Mouse (Mus musculus): ENCODE measurements at regions not wholly inside any gene's neighbourhood (a gene's known extent, or its start where the extent isn't known, plus 50 kb on each side); places are given as distances from the start of the nearest gene placed in this dataset.

- no peak for DNase-seq (ENCODE audit: low spot score in 2 of 2)
Measured at GRCm38 (mm10) chr8:67143479-67143878, 283.5 kb downstream of the Naf1 start.

GRCm38 (mm10) chr8:67181741-67182140 lies 321.7 kb downstream of the Naf1 start:
- peak; percentile 55 to 89 for DNase-seq (ENCODE audit: low spot score in 2 of 2)

GRCm38 (mm10) chr8:67199213-67199612 lies 324.4 kb upstream of the Nat3 start:
- DNase-seq (ENCODE audit: low spot score in 2 of 2): no peak

GRCm38 (mm10) chr8:67206064-67206463 lies 317.6 kb upstream of the Nat3 start:
- no peak for DNase-seq (ENCODE audit: low spot score in 2 of 2)

GRCm38 (mm10) chr8:67231921-67232701 lies 291.5 kb upstream of the Nat3 start:
- no peak for DNase-seq (ENCODE audit: low spot score in 2 of 2)

GRCm38 (mm10) chr8:67238934-67239333 lies 284.7 kb upstream of the Nat3 start:
- DNase-seq (ENCODE audit: low spot score in 2 of 2): peak; percentile 26 to 36

- DNase-seq (ENCODE audit: low spot score in 2 of 2): peak; percentile 1 to 2
Measured at GRCm38 (mm10) chr8:67278759-67279158, 244.9 kb upstream of the Nat3 start.

GRCm38 (mm10) chr8:67279449-67279848 lies 244.2 kb upstream of the Nat3 start:
- DNase-seq (ENCODE audit: low spot score in 2 of 2): no peak

GRCm38 (mm10) chr8:67310494-67310893 lies 213.2 kb upstream of the Nat3 start:
- no peak for DNase-seq (ENCODE audit: low spot score in 2 of 2)

GRCm38 (mm10) chr8:67317371-67317770 lies 206.3 kb upstream of the Nat3 start:
- no peak for DNase-seq (ENCODE audit: low spot score in 2 of 2)

GRCm38 (mm10) chr8:67318675-67319074 lies 205.0 kb upstream of the Nat3 start:
- peak; percentile 2 to 12 for DNase-seq (ENCODE audit: low spot score in 2 of 2)

GRCm38 (mm10) chr8:67320535-67320934 lies 203.1 kb upstream of the Nat3 start:
- DNase-seq (ENCODE audit: low spot score in 2 of 2): no peak

GRCm38 (mm10) chr8:67328439-67328838 lies 195.2 kb upstream of the Nat3 start:
- DNase-seq (ENCODE audit: low spot score in 2 of 2): peak in 1 of 2 experiments; percentile 9

GRCm38 (mm10) chr8:67377061-67377460 lies 146.6 kb upstream of the Nat3 start:
- DNase-seq (ENCODE audit: low spot score in 2 of 2): no peak

GRCm38 (mm10) chr8:67405947-67406346 lies 117.7 kb upstream of the Nat3 start:
- peak; percentile 8 to 28 for DNase-seq (ENCODE audit: low spot score in 2 of 2)

GRCm38 (mm10) chr8:67414826-67415225 lies 108.8 kb upstream of the Nat3 start:
- no peak for DNase-seq (ENCODE audit: low spot score in 2 of 2)

GRCm38 (mm10) chr8:67422521-67422920 lies 101.1 kb upstream of the Nat3 start:
- no peak for DNase-seq (ENCODE audit: low spot score in 2 of 2)
